Mouse (Mus musculus): Measurements from ENCODE around the gene Isl1. TPM values are rescaled to one million over a fixed set of nuclear protein-coding genes. Genes with fewer than 3 reads are reported as not detected.

The Isl1 gene
- polyA plus RNA-seq, 1 experiment from 2014 or later = 1.6 TPM

- H3K36me3 ChIP-seq (ENCODE audit: insufficient read depth) = no peaks in the 10 kb centered on the region
- ATAC-seq (ENCODE audit: insufficient read depth) (peak; percentile 75; the same call in 1 of the 2 replicates), DNase-seq (no peak)
- H3K4me2 ChIP-seq = peak overlapping the region; percentile 64
- WGBS = under 1% methylated on average over 11 of the region's 11 CpGs
- H3K27ac ChIP-seq (ENCODE audit: low read depth) = no peak overlapping the region
- H3K9me3 ChIP-seq (ENCODE audit: low read depth, low read length) = no peaks in the 10 kb centered on the region
- H3K4me1 ChIP-seq (ENCODE audit: insufficient read depth) = no peaks in the 10 kb centered on the region
- peak overlapping the region; percentile 23 for H3K9ac ChIP-seq
- H3K27me3 ChIP-seq (ENCODE audit: insufficient read depth, low read length) = peaks cover 48% of the 10 kb centered on the region
- peak overlapping the region; percentile 31 for H3K4me3 ChIP-seq (ENCODE audit: low read depth, low read length)
- TF ChIP-seq CTCF (IDR thresholded peaks at IDR 0.05; ENCODE audit: low read depth) = no peak
Observed at GRCm38 (mm10) chr13:116294151-116294461, 15.4 kb downstream of the Isl1 start.

- H3K36me3 ChIP-seq (ENCODE audit: insufficient read depth) = no peaks in the 10 kb centered on the region
- H3K9me3 ChIP-seq (ENCODE audit: low read depth, low read length) = no peaks in the 10 kb centered on the region
- DNase-seq (no peak), ATAC-seq (ENCODE audit: insufficient read depth) (peak; percentile 82)
- H3K4me1 ChIP-seq (ENCODE audit: insufficient read depth) = no peaks in the 10 kb centered on the region
- WGBS = 8% methylated on average over 27 of the region's 27 CpGs
- H3K4me2 ChIP-seq = peak overlapping the region; percentile 64
- peak overlapping the region; percentile 23 for H3K9ac ChIP-seq
- peak overlapping the region; percentile 27; the same call in 1 of the 2 replicates for H3K27ac ChIP-seq (ENCODE audit: low read depth)
- peak overlapping the region; percentile 31 for H3K4me3 ChIP-seq (ENCODE audit: low read depth, low read length)
- peaks cover 43% of the 10 kb centered on the region for H3K27me3 ChIP-seq (ENCODE audit: insufficient read depth, low read length)
- no peak for TF ChIP-seq CTCF (IDR thresholded peaks at IDR 0.05; ENCODE audit: low read depth)
Observed at GRCm38 (mm10) chr13:116293301-116294150, 16.0 kb downstream of the Isl1 start.

GRCm38 (mm10) chr13:116289655-116290054 lies 19.8 kb downstream of the Isl1 start:
- WGBS = 88% methylated on average over 1 of the region's 1 CpGs

GRCm38 (mm10) chr13:116279207-116279772 lies 30.2 kb downstream of the Isl1 start:
- no peaks in the 10 kb centered on the region for H3K9me3 ChIP-seq (ENCODE audit: low read depth, low read length)
- no peak overlapping the region for H3K9ac ChIP-seq
- no peak for TF ChIP-seq CTCF (IDR thresholded peaks at IDR 0.05; ENCODE audit: low read depth)
- H3K27ac ChIP-seq (ENCODE audit: low read depth) = no peak overlapping the region
- no peak overlapping the region for H3K4me3 ChIP-seq (ENCODE audit: low read depth, low read length)
- no peaks in the 10 kb centered on the region for H3K27me3 ChIP-seq (ENCODE audit: insufficient read depth, low read length)
- ATAC-seq (ENCODE audit: insufficient read depth) = no peak
- no peaks in the 10 kb centered on the region for H3K36me3 ChIP-seq (ENCODE audit: insufficient read depth)
- 53% methylated on average over 9 of the region's 9 CpGs for WGBS
- no peak for DNase-seq
- no peak overlapping the region for H3K4me2 ChIP-seq
- H3K4me1 ChIP-seq (ENCODE audit: insufficient read depth) = no peaks in the 10 kb centered on the region

More at GRCm38 (mm10) chr13:116289655-116290054, 19.8 kb downstream of the Isl1 start:
- Histone ChIP-seq H3K4me1 (ENCODE audit: insufficient read depth) (no peaks in the 10 kb centered on the region), H3K27ac (ENCODE audit: low read depth) (no peak overlapping the region), H3K9me3 (ENCODE audit: low read depth, low read length) (no peaks in the 10 kb centered on the region), H3K27me3 (ENCODE audit: insufficient read depth, low read length) (peaks cover 10% of the 10 kb centered on the region; the same call in 1 of the 2 replicates), H3K4me3 (ENCODE audit: low read depth, low read length) (no peak overlapping the region), H3K9ac (no peak overlapping the region), H3K36me3 (ENCODE audit: insufficient read depth) (no peaks in the 10 kb centered on the region), H3K4me2 (no peak overlapping the region)
- TF ChIP-seq CTCF (IDR thresholded peaks at IDR 0.05; ENCODE audit: low read depth) = no peak
- DNase-seq (no peak), ATAC-seq (ENCODE audit: insufficient read depth) (no peak)
